Mouse (Mus musculus) hindbrain, embryonic 10.5 days (tissue): ENCODE data around the gene Styx. TPM values are rescaled to one million over a fixed set of nuclear protein-coding genes. Genes with fewer than 3 reads are reported as not detected.

ENCODE experiments used
- DNase-seq: peaks from one replicate; pipeline ENCODE4 v3.0.0-alpha.2; 2017; ENCODE audit warnings: low spot score
- H3K27ac ChIP-seq: fragments of 300-500 bp; sonication (generic); 2 replicates; pipeline ENCODE4 v1.5.1; 2016; ENCODE audit warnings: mild to moderate bottlenecking, moderate library complexity
- H3K27me3 ChIP-seq: fragments of 300-500 bp; sonication (generic); 2 replicates; pipeline ENCODE4 v1.6.1; 2016; ENCODE audit warnings: mild to moderate bottlenecking; ENCODE audit not compliant: poor library complexity, insufficient read depth, severe bottlenecking
- H3K36me3 ChIP-seq: fragments of 300-500 bp; sonication (generic); 2 replicates; pipeline ENCODE4 v1.6.1; 2016; ENCODE audit warnings: mild to moderate bottlenecking, moderate library complexity
- H3K4me1 ChIP-seq: fragments of 300-500 bp; sonication (generic); replicated peaks from 2 replicates; pipeline ENCODE4 v1.6.1; 2016; ENCODE audit warnings: mild to moderate bottlenecking
- H3K4me3 ChIP-seq: fragments of 300-500 bp; sonication (generic); 2 replicates; pipeline ENCODE4 v1.5.1; 2016; ENCODE audit warnings: mild to moderate bottlenecking, moderate library complexity
- H3K9me3 ChIP-seq: fragments of 300-500 bp; sonication (generic); 2 replicates; pipeline ENCODE4 v1.6.1; 2016; ENCODE audit warnings: mild to moderate bottlenecking, moderate library complexity
- WGBS: fragments of 180-500 bp; shearing (Covaris S2); methylation state at CpG from one replicate; pipeline ENCODE4 v1.1.7; 2016; 5-methylcytosine and 5-hydroxymethylcytosine counted together
- polyA plus RNA-seq: library from polyadenylated mRNA; unstranded; fragments of >200 nt; fragmentation: Nextera tagmentation; extraction: Ambion mirVana; gene quantifications from 2 replicates; pipeline ENCODE4 v1.2.1, GENCODE M21; 2016

Styx gene
- polyA plus RNA-seq = 30.6 and 39.2 TPM in 2 replicates

GRCm38 (mm10) chr14:45350931-45351859 lies at the start of gene Styx:
Gene Styx, plus strand, starts transcription at chr14:45351093.
- Histone ChIP-seq H3K4me1 (peaks cover 18% of the 10 kb centered on the region), H3K36me3 (peaks cover 42% of the 10 kb centered on the region), H3K9me3 (no peaks in the 10 kb centered on the region), H3K4me3 (peak within 1 kb of the TSS; percentile 69), H3K27ac (peak within 1 kb of the TSS; percentile 86), H3K27me3 (no peaks in the 10 kb centered on the region)
- peak; percentile 96 for DNase-seq
- WGBS = under 1% methylated on average over 82 of the region's 93 CpGs

GRCm38 (mm10) chr14:45303939-45304338 lies 47.0 kb upstream of the Styx start:
- no peak for DNase-seq
- 57% methylated on average over 4 of the region's 4 CpGs for WGBS
- H3K36me3 ChIP-seq = peaks cover 34% of the 10 kb centered on the region

GRCm38 (mm10) chr14:45304389-45304788 lies 46.5 kb upstream of the Styx start:
- Histone ChIP-seq H3K27ac (no peak overlapping the region), H3K36me3 (peaks cover 30% of the 10 kb centered on the region), H3K27me3 (no peaks in the 10 kb centered on the region), H3K4me3 (no peak overlapping the region), H3K9me3 (no peaks in the 10 kb centered on the region), H3K4me1 (no peaks in the 10 kb centered on the region)
- WGBS = 65% methylated on average over 4 of the region's 4 CpGs
- DNase-seq = no peak

More at GRCm38 (mm10) chr14:45303939-45304338, 47.0 kb upstream of the Styx start:
- H3K4me1 ChIP-seq = no peaks in the 10 kb centered on the region
- no peaks in the 10 kb centered on the region for H3K9me3 ChIP-seq
- no peaks in the 10 kb centered on the region for H3K27me3 ChIP-seq
- H3K4me3 ChIP-seq = no peak overlapping the region
- H3K27ac ChIP-seq = no peak overlapping the region

GRCm38 (mm10) chr14:45305852-45306251 lies 45.0 kb upstream of the Styx start:
- Histone ChIP-seq H3K27ac (no peak overlapping the region), H3K27me3 (no peaks in the 10 kb centered on the region), H3K4me3 (no peak overlapping the region), H3K9me3 (no peaks in the 10 kb centered on the region), H3K4me1 (no peaks in the 10 kb centered on the region), H3K36me3 (peaks cover 22% of the 10 kb centered on the region)
- WGBS = 95% methylated on average over 5 of the region's 5 CpGs
- no peak for DNase-seq

GRCm38 (mm10) chr14:45307630-45308328 lies 43.1 kb upstream of the Styx start:
- Histone ChIP-seq H3K27ac (no peak overlapping the region), H3K4me1 (no peaks in the 10 kb centered on the region), H3K4me3 (no peak overlapping the region), H3K9me3 (no peaks in the 10 kb centered on the region), H3K36me3 (peaks cover 7% of the 10 kb centered on the region; the same call in 1 of the 2 replicates), H3K27me3 (no peaks in the 10 kb centered on the region)
- DNase-seq = no peak
- 93% methylated on average over 8 of the region's 8 CpGs for WGBS

GRCm38 (mm10) chr14:45309646-45310045 lies 41.2 kb upstream of the Styx start:
- H3K36me3 ChIP-seq = peaks cover 3% of the 10 kb centered on the region; the same call in 1 of the 2 replicates
- H3K4me1 ChIP-seq = no peaks in the 10 kb centered on the region
- no peak overlapping the region for H3K27ac ChIP-seq
- 94% methylated on average over 13 of the region's 13 CpGs for WGBS
- no peaks in the 10 kb centered on the region for H3K27me3 ChIP-seq
- H3K9me3 ChIP-seq = no peaks in the 10 kb centered on the region
- H3K4me3 ChIP-seq = no peak overlapping the region
- no peak for DNase-seq

- DNase-seq = no peak
- Histone ChIP-seq H3K4me1 (no peaks in the 10 kb centered on the region), H3K9me3 (no peaks in the 10 kb centered on the region), H3K4me3 (no peak overlapping the region), H3K36me3 (peaks cover 3% of the 10 kb centered on the region; the same call in 1 of the 2 replicates), H3K27me3 (no peaks in the 10 kb centered on the region), H3K27ac (no peak overlapping the region)
- WGBS = 94% methylated on average over 14 of the region's 14 CpGs
Observed at GRCm38 (mm10) chr14:45310101-45310500, 40.8 kb upstream of the Styx start.

GRCm38 (mm10) chr14:45316927-45317326 lies 34.0 kb upstream of the Styx start:
- no peak overlapping the region for H3K27ac ChIP-seq
- peaks cover 16% of the 10 kb centered on the region for H3K4me1 ChIP-seq
- peak overlapping the region; percentile 75 for H3K4me3 ChIP-seq
- WGBS = 86% methylated on average over 5 of the region's 5 CpGs
- H3K9me3 ChIP-seq = no peaks in the 10 kb centered on the region
- H3K36me3 ChIP-seq = no peaks in the 10 kb centered on the region
- no peaks in the 10 kb centered on the region for H3K27me3 ChIP-seq
- DNase-seq = no peak

- Histone ChIP-seq H3K4me3 (peak overlapping the region; percentile 75), H3K4me1 (peaks cover 16% of the 10 kb centered on the region), H3K27ac (peak overlapping the region; percentile 98), H3K27me3 (no peaks in the 10 kb centered on the region), H3K36me3 (no peaks in the 10 kb centered on the region), H3K9me3 (no peaks in the 10 kb centered on the region)
- WGBS = under 1% methylated on average over 38 of the region's 38 CpGs
- DNase-seq = no peak
Observed at GRCm38 (mm10) chr14:45317921-45318411, 32.9 kb upstream of the Styx start.

GRCm38 (mm10) chr14:45318426-45319236 lies 32.3 kb upstream of the Styx start, which contains the start of gene Ero1l:
Gene Ero1l, minus strand, starts transcription at chr14:45318771.
- Histone ChIP-seq H3K27ac (peak within 1 kb of the TSS; percentile 98), H3K36me3 (no peaks in the 10 kb centered on the region), H3K4me1 (peaks cover 16% of the 10 kb centered on the region), H3K4me3 (peak within 1 kb of the TSS; percentile 75), H3K9me3 (no peaks in the 10 kb centered on the region), H3K27me3 (no peaks in the 10 kb centered on the region)
- peak; percentile 82 for DNase-seq
- WGBS = 2% methylated on average over 73 of the region's 74 CpGs

GRCm38 (mm10) chr14:45319237-45319610 lies 31.7 kb upstream of the Styx start:
- H3K36me3 ChIP-seq = no peaks in the 10 kb centered on the region
- H3K4me1 ChIP-seq = peaks cover 16% of the 10 kb centered on the region
- no peaks in the 10 kb centered on the region for H3K27me3 ChIP-seq
- peak overlapping the region; percentile 75 for H3K4me3 ChIP-seq
- H3K9me3 ChIP-seq = no peaks in the 10 kb centered on the region
- peak overlapping the region; percentile 98 for H3K27ac ChIP-seq
- no peak for DNase-seq
- 66% methylated on average over 3 of the region's 3 CpGs for WGBS

- no peak overlapping the region for H3K4me3 ChIP-seq
- WGBS = 83% methylated on average over 4 of the region's 4 CpGs
- no peak for DNase-seq
Observed at GRCm38 (mm10) chr14:45320111-45320510, 30.8 kb upstream of the Styx start.

More at GRCm38 (mm10) chr14:45320111-45320510, 30.8 kb upstream of the Styx start:
- Histone ChIP-seq H3K4me1 (peaks cover 16% of the 10 kb centered on the region), H3K9me3 (no peaks in the 10 kb centered on the region), H3K27me3 (no peaks in the 10 kb centered on the region), H3K27ac (no peak overlapping the region), H3K36me3 (no peaks in the 10 kb centered on the region)
